Mouse (Mus musculus) right cerebral cortex, adult 2 months (tissue): Measurements from ENCODE around the gene Wdr6.

Source experiments
- DNase-seq, 2 experiments: peaks; one replicate each; pipeline ENCODE4 v3.0.0; 2021 to 2022; ENCODE audit warnings: low spot score in 2 of 2

Wdr6 gene

DNA sequence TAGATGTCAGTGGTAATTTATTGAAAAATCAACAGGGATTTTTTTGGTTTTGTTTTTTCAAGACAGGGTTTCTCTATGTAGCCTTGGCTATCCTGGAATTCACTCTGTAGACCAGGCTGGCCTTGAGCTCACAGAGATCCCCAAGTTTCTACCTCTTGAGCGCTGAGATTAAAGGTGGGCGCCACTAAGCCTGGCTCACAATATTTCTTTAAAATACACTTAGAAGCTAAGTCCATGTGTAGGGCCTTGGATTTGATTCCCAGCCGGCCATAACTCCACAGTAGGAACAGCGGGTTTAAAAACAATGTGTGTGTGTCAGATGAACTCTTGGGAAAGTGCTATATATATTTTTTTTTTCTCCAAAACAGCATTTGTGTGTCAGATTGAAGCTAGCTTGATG, 55.2 kb downstream of the Wdr6 start:
- no peak for DNase-seq
